Mouse (Mus musculus) embryo, embryonic 11 days (tissue): ENCODE results near the gene Lima1.
A peak's percentile ranks its signal among the peaks of the same experiment; 100 is the strongest.
"Not testable (repeated sequence)": the region's sequence is repeated elsewhere in the genome, so short reads cannot be mapped to it uniquely, and the experiment has no call there.

Experiments
- DNase-seq: peaks from one replicate; pipeline ENCODE4 v3.0.0-alpha.2; 2015

Gene Lima1

DNA sequence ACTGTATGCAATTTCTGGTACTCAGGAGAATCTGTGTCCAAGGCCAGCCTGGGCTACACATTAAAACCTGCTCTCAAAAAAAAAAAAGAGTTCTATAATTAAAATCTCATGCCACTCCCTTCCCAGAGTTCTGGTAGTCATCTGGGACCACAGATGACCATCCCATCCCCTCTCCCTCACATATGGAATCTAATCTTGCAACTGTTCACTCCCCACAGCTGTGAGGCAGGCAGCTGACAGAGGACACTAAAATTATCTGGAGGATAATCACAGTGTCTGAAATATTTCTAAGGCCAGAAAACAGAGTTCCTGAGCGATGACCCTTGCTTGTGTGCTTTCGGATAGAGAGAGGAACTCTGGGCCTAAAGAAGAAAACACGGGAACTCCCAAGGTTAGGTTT lies 40.6 kb downstream of the Lima1 start:
- DNase-seq, result no peak

DNA sequence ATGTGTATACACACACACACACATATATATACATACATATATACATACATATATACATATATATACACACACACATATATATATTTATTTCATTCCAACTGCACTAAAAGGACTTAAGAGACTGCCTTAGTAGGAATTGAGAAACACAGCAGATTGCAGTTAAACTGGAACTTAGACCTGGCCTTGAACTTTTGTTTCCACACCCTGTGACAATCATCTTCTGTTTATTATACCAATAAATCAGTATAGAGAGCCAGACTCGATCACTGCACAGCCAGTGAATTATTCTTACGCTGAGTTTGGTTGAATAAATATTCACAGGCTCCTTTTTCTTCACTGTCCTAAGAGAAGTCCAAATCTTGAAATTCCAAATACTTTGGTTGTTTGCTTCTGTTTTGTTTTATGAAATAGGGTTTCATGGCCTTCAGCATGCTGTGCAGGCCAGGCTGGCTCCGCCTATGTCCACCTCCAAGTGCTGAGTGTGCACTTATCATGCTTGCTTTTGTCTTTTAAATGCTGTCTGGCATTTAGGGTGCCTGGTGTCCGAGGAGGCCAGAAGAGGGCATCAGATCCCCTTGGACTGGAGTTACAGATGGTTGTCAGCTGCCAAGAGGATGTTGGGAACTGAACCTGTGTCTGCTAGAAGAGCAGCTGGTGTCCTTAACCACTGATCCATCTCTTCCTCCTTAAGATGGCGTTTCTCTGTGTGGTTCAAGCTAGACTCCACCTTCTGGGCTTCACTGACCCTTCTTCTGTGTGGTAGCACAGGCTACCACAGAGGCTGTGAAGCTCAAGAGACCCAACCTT lies 41.4 kb downstream of the Lima1 start:
- no peak for DNase-seq

- DNase-seq, result peak; percentile 54
These were observed 43.7 kb downstream of the Lima1 start for GRCm38 (mm10) chr15:99831535-99831934.

DNA sequence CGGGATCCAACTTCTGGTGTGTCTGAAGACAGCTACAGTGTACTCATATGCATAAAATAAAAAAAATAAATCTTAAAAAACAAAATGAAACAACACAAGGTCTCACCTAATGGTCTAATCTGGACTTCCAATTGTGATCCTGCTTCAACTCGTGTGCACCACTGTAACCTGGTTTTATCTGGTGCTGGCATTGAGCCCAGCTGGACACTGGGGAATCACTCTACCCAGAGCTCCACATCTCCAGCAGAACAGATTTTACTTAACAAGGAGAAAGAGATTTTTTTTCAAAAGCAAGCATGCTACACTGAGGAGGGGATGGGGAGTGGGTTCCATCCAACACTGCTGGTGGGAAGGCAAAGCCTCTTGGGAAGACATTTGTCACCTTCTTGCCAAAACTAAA lies 47.2 kb downstream of the Lima1 start:
- DNase-seq, result no peak

DNA sequence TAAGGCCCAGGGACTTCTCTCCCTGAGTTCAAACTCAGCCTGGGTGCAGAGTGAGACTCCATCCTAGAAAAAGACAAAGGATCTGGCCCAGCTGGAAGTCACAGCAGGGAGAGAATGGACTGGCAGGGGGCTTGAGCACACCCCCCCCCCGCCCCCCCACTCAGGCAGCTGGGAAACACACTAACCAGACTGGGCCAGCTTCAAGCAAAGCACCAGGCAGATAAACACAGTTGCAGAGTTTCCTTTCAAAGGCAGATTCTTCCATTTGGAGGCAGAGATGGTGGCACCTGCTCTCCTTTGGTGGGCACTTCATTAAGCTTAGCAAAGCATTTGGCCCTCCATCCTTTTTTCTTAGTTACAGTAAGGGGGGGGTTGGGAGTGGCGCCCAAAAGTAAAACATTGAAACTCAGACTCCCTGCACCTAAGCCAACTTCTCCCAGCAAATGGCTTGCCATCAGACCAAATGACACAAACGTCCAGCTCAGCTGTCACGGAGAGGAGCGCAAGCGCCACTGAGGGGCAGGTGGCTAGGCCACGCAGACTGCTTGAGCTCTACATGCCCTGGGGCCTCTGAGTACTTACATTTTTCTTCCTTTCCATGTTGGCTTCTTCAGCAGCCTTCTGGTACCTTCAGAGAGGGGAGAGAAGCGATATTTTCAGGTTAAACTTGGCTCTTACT lies 48.9 kb downstream of the Lima1 start:
- DNase-seq, result no peak

DNA sequence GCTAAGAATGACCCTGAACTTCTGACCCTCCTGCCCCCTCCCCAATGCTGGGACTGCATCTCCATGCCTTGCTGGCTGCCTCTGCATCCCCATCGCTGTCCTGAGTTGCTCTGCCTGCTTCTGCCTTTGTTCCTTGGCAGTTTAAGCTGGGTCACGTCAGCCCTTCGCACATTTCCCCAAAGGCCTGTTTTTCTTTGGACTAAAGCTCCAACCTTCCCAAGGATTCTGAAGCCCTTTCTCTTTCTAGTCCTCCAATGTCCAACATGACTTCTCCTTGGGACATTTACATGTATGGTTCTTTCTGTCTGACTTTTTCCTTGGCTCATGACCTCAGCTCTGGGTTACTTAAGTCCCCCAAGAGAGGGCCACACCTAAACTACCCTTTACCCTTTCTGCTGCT lies 50.0 kb downstream of the Lima1 start:
- no peak for DNase-seq

GRCm38 (mm10) chr15:99823322-99823898 lies 51.8 kb downstream of the Lima1 start:
- no peak for DNase-seq

DNA sequence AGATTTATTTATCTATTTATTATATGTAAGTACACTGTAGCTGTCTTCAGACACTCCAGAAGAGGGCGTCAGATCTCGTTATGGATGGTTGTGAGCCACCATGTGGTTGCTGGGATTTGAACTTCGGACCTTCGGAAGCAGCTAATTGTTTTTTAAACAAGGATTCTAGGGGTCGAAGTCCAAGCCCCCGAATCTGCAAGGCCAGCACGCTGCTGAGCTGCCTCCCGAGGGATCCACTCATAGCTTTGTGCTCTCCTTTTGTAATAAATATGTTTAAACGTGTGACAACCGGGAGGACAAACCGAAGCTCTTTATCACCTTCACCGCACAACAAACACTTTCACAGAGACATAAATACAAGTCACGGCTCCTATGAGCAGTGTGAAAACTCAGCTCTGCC lies 52.8 kb downstream of the Lima1 start:
- DNase-seq, result not testable (repeated sequence)

DNA sequence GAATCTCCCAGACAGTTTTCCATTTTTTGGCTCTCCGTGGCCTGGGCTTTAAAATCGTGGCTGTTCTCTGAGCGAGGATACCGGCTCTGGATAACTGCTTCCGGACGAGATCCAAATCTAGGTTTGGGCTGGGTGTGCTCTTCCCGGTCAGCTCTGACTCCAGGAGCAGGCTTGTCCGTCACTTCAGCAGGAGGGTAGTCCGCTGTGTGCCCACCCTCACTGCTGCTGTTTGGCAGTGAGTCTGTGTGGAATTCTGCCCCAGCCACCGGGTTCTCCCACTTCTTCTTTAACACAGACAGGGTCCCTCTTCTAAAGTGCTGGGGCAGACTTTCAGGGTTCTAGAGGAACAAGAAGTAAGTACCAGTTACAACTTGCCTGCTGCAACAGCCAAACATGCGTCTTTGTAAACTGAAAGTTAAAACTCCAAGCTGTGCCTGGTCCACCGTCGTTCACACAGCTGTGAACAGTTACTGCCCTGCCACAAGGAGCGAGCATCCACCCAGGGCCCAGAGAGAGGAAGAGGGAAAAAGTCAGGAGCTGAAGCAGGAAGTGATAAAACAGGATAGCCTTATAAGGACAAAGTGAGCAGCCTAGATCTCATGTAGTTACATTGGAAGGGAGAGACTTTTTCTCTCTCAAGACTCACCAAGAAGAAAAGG lies 55.5 kb downstream of the Lima1 start:
- peak; percentile 74 for DNase-seq

- DNase-seq, result no peak
These were observed 56.2 kb downstream of the Lima1 start for GRCm38 (mm10) chr15:99819109-99819440.

- DNase-seq, result peak; percentile 92
These were observed 56.7 kb downstream of the Lima1 start for GRCm38 (mm10) chr15:99818321-99819108.

- DNase-seq, result peak; percentile 68
These were observed 57.7 kb downstream of the Lima1 start for GRCm38 (mm10) chr15:99817343-99818235.

GRCm38 (mm10) chr15:99815999-99816398 lies 59.3 kb downstream of the Lima1 start:
- no peak for DNase-seq

GRCm38 (mm10) chr15:99814554-99815260 lies 60.5 kb downstream of the Lima1 start:
- DNase-seq, result no peak

DNA sequence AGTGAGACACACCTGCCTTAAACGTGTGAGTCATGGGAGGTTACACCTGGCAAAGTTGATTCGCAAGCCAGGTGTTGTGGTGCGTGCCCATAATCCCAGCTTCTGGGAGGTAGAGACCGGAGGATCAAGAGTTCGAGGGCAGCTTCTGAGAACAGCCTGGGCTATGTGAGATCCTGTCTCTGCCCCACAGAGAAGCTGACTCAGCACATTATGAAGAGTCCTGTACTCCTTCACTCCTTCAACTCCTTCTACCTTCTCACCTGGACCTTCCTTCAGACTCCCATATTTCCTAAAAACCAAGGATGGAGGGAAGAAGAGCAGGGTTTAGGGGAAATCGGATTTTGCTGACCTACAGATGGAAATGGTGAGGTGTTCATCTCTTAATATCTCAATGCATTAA lies 61.6 kb downstream of the Lima1 start:
- DNase-seq, result no peak

- DNase-seq, result no peak
These were observed 63.2 kb downstream of the Lima1 start for GRCm38 (mm10) chr15:99812097-99812496.

GRCm38 (mm10) chr15:99807776-99808735 lies 67.2 kb downstream of the Lima1 start:
- DNase-seq, result no peak

- DNase-seq, result peak; percentile 45
These were observed 69.1 kb downstream of the Lima1 start for GRCm38 (mm10) chr15:99806171-99806570.

- no peak for DNase-seq
These were observed 69.6 kb downstream of the Lima1 start for GRCm38 (mm10) chr15:99805673-99806072.

DNA sequence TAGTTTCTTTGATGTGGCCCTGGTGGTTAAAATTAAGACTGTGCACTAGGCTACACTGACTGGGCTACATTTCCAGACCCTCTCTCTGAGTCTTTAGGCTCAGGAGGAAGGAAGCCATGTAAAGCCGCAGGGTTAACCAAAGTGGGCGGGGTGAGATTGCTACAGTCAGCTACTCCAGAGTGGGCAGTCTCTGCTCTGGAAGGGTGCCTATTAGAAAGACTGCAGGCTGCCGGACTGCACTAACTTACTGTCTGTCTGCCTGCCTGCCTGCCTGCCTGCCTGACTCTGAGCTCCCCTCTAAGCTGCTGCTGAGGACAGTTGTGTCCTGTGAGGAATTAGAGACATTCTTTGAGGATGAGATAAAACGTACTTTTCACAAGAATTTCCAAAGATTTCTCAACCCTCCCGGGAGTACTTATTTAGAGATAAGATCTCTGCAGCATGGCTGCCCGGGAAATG lies 72.0 kb downstream of the Lima1 start:
- peak; percentile 73 for DNase-seq
